Mouse (Mus musculus): ENCODE data around the gene Cela3a. TPM values are rescaled to one million over a fixed set of nuclear protein-coding genes. Genes with fewer than 3 reads are reported as not detected.

The Cela3a gene
- total and polyA plus RNA-seq, 3 experiments, result not detected

DNA sequence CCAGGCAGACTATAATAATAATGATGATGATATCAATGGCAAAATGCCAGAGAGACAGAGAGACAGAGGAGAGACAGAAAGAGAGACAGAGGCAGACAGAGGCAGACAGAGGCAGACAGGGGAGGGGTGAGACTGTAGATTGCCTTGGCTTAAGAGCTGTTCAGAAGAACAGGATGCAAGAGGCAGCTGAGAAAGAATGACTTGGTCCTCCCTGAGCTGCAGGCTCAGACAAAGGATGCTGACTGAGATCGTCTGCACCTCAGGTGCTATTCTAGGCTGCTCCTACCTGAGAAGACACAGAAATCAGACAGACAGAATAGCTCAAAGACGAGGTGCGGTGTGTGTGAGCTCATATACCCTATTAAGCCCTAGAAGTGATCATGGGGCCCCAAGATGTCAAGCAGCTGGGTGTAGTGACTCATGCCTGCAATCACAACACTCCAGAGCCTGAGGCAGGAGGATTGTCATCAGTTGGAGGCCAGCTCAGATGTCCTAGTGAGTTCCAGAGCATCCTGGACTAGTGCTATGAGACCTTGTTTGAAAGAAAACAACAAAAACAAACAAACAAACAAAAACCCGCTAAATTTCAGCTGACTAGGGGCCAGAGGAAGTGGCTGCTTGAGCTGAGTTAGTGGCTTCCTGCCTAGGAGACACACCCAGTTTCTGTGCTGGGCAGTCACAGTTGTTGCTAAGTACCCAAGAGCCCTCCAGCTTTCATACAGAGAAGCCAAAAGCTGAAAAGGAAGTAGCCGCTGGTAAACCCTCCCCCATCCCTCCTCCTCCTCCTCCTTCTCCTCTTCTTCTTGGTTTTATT lies 42.1 kb downstream of the Cela3a start:
- Histone ChIP-seq H3K36me3 (replicated peaks) (no peaks in the 10 kb centered on the region), H3K4me1 (ENCODE audit: insufficient read depth, low read depth, low read length) (peaks cover 37% of the 10 kb centered on the region), H3K4me3 (ENCODE audit: low read depth, low read length) (no peak overlapping the region; the same call in 1 of the 2 replicates), H3K9me3 (replicated peaks) (no peaks in the 10 kb centered on the region), H3K27me3 (ENCODE audit: insufficient read depth, low read length) (peaks cover 44% of the 10 kb centered on the region)
- ATAC-seq (ENCODE audit: extremely low read depth, insufficient number of reproducible peaks, low FRiP score, poor library complexity, severe bottlenecking) (peak; percentile 83), DNase-seq (ENCODE audit: low spot score) (peak; percentile 56)
- TF ChIP-seq POLR2AphosphoS5 (IDR thresholded peaks at IDR 0.05; ENCODE audit: insufficient replicate concordance, low read depth, low read length) (no peak), CTCF (IDR thresholded peaks at IDR 0.05; ENCODE audit: low read depth, low read length) (no peak), GATA1 (IDR thresholded peaks at IDR 0.05; ENCODE audit: borderline replicate concordance, low read length) (no peak), TAL1 (conservative IDR thresholded peaks at IDR 0.05; ENCODE audit: low read depth, low read length) (no peak), GATA2 (IDR thresholded peaks at IDR 0.05; ENCODE audit: borderline replicate concordance, low read depth, low read length) (no peak)

DNA sequence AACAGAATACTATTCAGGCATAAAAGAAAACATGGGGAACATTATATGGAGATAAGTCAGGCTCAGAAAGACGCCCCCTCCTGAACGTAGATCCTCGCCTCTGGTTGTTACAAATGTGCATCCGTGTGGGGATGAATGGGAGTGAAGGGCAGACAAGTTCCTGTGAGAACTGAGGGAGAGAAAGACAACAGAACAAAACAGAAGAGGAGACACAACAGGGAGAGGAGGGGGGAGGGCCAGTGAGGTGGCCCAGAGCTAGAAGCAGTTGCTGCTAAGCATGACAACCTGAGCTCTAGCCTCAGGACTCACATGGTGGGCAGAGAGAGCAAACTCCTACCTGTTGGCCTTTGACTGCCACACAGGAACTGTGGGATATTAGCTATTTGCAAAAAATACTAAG lies 43.5 kb downstream of the Cela3a start:
- peaks cover 37% of the 10 kb centered on the region for H3K4me1 ChIP-seq (ENCODE audit: insufficient read depth, low read depth, low read length)

DNA sequence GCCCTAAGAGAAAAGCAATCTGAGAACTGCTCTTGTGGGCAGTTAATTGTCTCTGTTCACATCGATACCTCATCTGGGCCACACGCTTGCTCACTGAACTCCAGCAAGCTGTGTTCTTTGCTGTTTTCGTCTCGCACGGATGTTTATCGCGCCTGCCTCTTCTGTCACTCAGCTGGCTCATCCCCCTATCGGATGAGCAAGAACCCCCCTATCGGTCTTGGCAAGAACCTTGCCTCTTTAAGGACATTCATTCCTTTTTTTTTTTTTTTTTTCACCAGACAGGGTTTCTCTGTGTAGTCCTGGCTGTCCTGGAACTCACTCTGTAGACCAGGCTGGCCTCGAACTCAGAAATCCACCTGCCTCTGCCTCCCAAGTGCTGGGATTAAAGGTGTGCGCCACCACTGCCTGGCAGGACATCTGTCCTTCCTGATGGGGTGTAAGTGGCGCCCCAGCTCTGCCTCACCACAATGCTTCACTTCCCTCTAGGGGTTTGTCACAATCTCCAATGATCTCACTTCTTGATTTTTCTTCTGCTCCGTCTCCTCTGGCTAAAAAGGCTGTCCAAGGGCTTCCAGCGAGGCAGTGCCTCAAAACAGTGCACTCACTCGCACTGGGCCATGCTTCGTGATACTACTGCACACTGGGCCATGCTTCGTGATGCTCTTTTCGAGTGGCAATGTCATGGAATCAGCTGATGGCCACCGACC lies 44.1 kb downstream of the Cela3a start:
- TF ChIP-seq POLR2AphosphoS5 (IDR thresholded peaks at IDR 0.05; ENCODE audit: insufficient replicate concordance, low read depth, low read length), result no peak
- no peak for TF ChIP-seq TAL1 (conservative IDR thresholded peaks at IDR 0.05; ENCODE audit: low read depth, low read length)
- no peak for TF ChIP-seq CTCF (IDR thresholded peaks at IDR 0.05; ENCODE audit: low read depth, low read length)
- TF ChIP-seq GATA1 (IDR thresholded peaks at IDR 0.05; ENCODE audit: borderline replicate concordance, low read length), result no peak
- TF ChIP-seq GATA2 (IDR thresholded peaks at IDR 0.05; ENCODE audit: borderline replicate concordance, low read depth, low read length), result no peak
- H3K4me3 ChIP-seq (ENCODE audit: low read depth, low read length), result no peak overlapping the region
- no peaks in the 10 kb centered on the region for H3K36me3 ChIP-seq (replicated peaks)
- peak; percentile 26 for DNase-seq (ENCODE audit: low spot score)
- H3K9me3 ChIP-seq (replicated peaks), result no peaks in the 10 kb centered on the region
- H3K4me1 ChIP-seq (ENCODE audit: insufficient read depth, low read depth, low read length), result peaks cover 36% of the 10 kb centered on the region
- no peak for ATAC-seq (ENCODE audit: extremely low read depth, insufficient number of reproducible peaks, low FRiP score, poor library complexity, severe bottlenecking)
- peaks cover 57% of the 10 kb centered on the region for H3K27me3 ChIP-seq (ENCODE audit: insufficient read depth, low read length)

More for the DNA sequence above, 43.5 kb downstream of the Cela3a start:
- no peaks in the 10 kb centered on the region for H3K36me3 ChIP-seq (replicated peaks)
- TF ChIP-seq POLR2AphosphoS5 (IDR thresholded peaks at IDR 0.05; ENCODE audit: insufficient replicate concordance, low read depth, low read length), result no peak
- TF ChIP-seq CTCF (IDR thresholded peaks at IDR 0.05; ENCODE audit: low read depth, low read length), result no peak
- TF ChIP-seq TAL1 (conservative IDR thresholded peaks at IDR 0.05; ENCODE audit: low read depth, low read length), result no peak
- TF ChIP-seq GATA1 (IDR thresholded peaks at IDR 0.05; ENCODE audit: borderline replicate concordance, low read length), result no peak
- no peak for TF ChIP-seq GATA2 (IDR thresholded peaks at IDR 0.05; ENCODE audit: borderline replicate concordance, low read depth, low read length)
- no peaks in the 10 kb centered on the region for H3K9me3 ChIP-seq (replicated peaks)
- DNase-seq (ENCODE audit: low spot score) (no peak), ATAC-seq (ENCODE audit: extremely low read depth, insufficient number of reproducible peaks, low FRiP score, poor library complexity, severe bottlenecking) (no peak)
- peaks cover 52% of the 10 kb centered on the region for H3K27me3 ChIP-seq (ENCODE audit: insufficient read depth, low read length)
- H3K4me3 ChIP-seq (ENCODE audit: low read depth, low read length), result no peak overlapping the region

DNA sequence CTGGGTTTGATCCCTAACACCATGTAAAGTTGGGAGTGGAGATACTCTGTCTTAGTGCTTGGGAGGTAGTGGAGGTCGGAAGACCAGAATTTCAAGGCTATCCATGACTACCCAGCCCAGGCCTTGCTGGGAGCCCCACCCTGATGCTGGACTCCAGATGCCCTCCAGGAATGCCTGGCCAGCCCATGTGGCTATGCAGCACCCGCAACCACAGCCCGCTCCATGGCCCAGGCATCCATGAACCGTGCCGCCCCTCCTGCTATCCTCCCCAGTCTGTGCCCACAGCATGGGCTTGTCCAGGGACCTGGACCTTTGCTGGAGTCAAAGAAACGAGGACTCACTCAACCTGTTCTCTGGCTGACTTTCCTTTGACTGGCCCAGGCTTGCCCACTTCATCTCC lies 44.8 kb downstream of the Cela3a start:
- Histone ChIP-seq H3K27me3 (ENCODE audit: insufficient read depth, low read length) (peaks cover 60% of the 10 kb centered on the region), H3K4me3 (ENCODE audit: low read depth, low read length) (no peak overlapping the region), H3K4me1 (ENCODE audit: insufficient read depth, low read depth, low read length) (peaks cover 33% of the 10 kb centered on the region), H3K9me3 (replicated peaks) (no peaks in the 10 kb centered on the region), H3K36me3 (replicated peaks) (no peaks in the 10 kb centered on the region)
- ATAC-seq (ENCODE audit: extremely low read depth, insufficient number of reproducible peaks, low FRiP score, poor library complexity, severe bottlenecking), result no peak
- DNase-seq (ENCODE audit: low spot score), result no peak
- TF ChIP-seq GATA1 (IDR thresholded peaks at IDR 0.05; ENCODE audit: borderline replicate concordance, low read length) (no peak), TAL1 (conservative IDR thresholded peaks at IDR 0.05; ENCODE audit: low read depth, low read length) (no peak), GATA2 (IDR thresholded peaks at IDR 0.05; ENCODE audit: borderline replicate concordance, low read depth, low read length) (no peak), POLR2AphosphoS5 (IDR thresholded peaks at IDR 0.05; ENCODE audit: insufficient replicate concordance, low read depth, low read length) (no peak), CTCF (IDR thresholded peaks at IDR 0.05; ENCODE audit: low read depth, low read length) (no peak)

DNA sequence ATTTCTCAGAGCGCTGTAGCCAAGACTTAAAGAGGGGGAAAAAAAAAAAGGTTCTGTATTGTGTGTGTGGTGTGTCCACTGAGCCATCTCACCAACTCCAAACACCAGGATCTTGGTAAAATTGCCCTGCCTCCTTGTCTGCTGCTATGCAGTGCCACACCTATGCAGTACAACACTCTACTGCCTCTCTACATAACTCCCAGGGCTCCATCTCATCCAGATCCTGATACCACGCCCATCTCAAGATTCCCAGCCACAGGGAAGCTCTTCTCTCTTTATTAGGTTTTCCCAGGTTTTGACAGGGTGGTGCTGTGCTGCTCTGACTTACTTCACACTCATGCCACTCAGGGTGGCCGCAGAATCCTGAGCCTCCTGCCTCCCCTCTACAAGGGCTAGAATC lies 48.6 kb downstream of the Cela3a start:
- no peak overlapping the region for H3K4me3 ChIP-seq (ENCODE audit: low read depth, low read length)
- no peak for DNase-seq (ENCODE audit: low spot score)
- ATAC-seq (ENCODE audit: extremely low read depth, insufficient number of reproducible peaks, low FRiP score, poor library complexity, severe bottlenecking), result no peak
- no peaks in the 10 kb centered on the region for H3K9me3 ChIP-seq (replicated peaks)
- no peaks in the 10 kb centered on the region for H3K36me3 ChIP-seq (replicated peaks)
- TF ChIP-seq CTCF (IDR thresholded peaks at IDR 0.05; ENCODE audit: low read depth, low read length), result no peak
- H3K27me3 ChIP-seq (ENCODE audit: insufficient read depth, low read length), result peaks cover 54% of the 10 kb centered on the region
- peaks cover 32% of the 10 kb centered on the region for H3K4me1 ChIP-seq (ENCODE audit: insufficient read depth, low read depth, low read length)

DNA sequence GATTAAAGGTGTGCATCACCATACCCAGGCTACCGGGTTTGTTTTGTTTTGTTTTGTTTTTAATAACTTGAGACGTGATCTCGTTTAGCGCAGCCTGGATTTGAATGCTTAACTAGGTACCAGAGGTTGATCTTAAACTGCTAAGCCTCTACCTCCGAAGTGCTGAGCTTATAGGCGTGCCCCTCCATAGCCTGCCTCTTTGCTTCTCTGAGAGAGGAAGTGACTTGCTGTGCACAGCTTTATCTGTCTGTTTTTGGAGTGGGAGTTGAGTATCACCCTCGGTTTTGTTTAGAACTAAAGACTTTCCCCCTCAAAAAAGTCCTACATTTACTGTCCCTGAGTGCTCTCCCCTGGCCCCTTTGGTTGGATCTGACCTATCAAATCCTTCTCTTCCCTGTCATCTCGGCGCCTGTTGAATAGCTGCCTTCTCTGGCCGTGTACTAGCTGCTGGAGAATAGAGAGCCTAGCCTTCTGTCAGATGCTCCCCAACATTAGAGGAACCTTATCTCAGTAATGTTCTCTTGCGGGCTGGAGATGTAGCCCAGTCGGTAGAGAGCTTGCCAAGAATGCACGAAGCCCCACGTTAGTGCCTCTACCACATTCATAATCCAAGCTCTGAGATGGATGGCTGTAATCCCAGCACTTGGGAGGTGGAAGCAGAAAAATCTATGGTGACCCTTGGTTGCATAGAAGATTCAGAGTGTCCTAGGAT lies 51.1 kb downstream of the Cela3a start:
- H3K4me3 ChIP-seq (ENCODE audit: low read depth, low read length), result peak overlapping the region; percentile 83; the same call in 1 of the 2 replicates
- TF ChIP-seq POLR2AphosphoS5 (IDR thresholded peaks at IDR 0.05; ENCODE audit: insufficient replicate concordance, low read depth, low read length) (no peak), CTCF (IDR thresholded peaks at IDR 0.05; ENCODE audit: low read depth, low read length) (no peak), TAL1 (conservative IDR thresholded peaks at IDR 0.05; ENCODE audit: low read depth, low read length) (no peak), GATA2 (IDR thresholded peaks at IDR 0.05; ENCODE audit: borderline replicate concordance, low read depth, low read length) (no peak), GATA1 (IDR thresholded peaks at IDR 0.05; ENCODE audit: borderline replicate concordance, low read length) (no peak)
- peaks cover 34% of the 10 kb centered on the region for H3K4me1 ChIP-seq (ENCODE audit: insufficient read depth, low read depth, low read length)
- H3K27me3 ChIP-seq (ENCODE audit: insufficient read depth, low read length), result peaks cover 34% of the 10 kb centered on the region
- no peak for ATAC-seq (ENCODE audit: extremely low read depth, insufficient number of reproducible peaks, low FRiP score, poor library complexity, severe bottlenecking)
- H3K9me3 ChIP-seq (replicated peaks), result no peaks in the 10 kb centered on the region
- peaks cover 6% of the 10 kb centered on the region for H3K36me3 ChIP-seq (replicated peaks)
- peak; percentile 33 for DNase-seq (ENCODE audit: low spot score)
